Mouse (Mus musculus): Measurements from ENCODE around the gene Cbx2.

DNA sequence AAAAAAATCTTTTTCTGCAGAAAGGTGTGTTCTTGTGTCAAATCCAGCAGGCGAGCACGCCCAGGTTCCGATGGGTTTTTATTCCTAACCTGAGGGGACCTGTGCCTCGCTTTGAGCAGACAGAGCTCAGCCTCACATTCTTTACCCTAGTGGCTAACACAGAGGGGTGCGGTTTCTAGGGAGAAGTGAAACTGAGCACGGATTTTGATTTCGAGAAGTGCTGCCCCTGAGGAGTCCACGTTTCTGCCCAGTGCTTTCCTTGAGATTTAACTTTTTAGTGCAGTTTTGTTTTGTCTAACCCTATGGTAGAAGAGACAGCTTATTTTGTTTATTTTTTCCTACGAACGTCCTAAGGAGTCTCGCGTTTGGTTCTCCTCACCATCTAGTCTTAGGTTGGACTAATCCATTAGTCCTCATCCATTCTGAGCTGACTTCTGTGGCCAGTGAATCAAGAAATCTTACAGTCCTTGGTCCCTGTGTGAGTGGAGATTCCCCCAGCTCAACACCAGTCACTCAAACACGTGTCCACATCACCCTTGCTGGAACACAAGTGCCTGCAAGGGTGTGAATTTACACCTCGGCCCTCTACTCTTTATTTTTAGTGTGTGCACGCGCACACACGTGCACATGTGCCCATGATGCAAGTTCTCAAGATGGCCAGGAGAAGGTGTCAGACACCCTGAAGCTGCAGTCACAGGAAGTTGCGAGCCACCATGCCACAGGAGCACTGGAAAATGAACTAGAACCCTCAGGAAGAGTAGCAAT lies 41.6 kb upstream of the Cbx2 start:
- TF ChIP-seq CTCF (IDR thresholded peaks at IDR 0.05; ENCODE audit: low read depth, low read length) = no peak
- no peak for TF ChIP-seq POLR2A (IDR thresholded peaks at IDR 0.05; ENCODE audit: extremely low read depth, insufficient read depth, low read length)

All from liver, adult 2 months (tissue).